Mouse (Mus musculus): ENCODE results near the gene Lrrfip2.

DNA sequence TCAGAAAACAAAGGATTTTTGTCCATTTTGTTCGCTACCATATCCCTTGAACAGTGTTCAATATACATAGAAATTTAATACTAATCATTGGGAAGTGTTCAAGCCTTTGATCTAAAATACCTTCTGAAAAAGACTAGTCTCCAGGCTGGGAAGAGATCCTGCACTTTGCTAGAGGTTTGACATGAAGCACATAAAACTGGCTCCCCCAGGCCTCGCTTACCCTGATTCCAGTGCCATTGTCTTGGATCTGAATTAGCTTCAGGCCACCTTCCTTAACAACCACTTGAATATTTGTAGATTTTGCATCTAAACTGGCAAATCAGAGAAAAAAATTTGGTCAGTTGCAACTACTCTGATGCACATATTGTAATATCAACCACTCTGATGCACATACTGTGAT, 150.6 kb downstream of the Lrrfip2 start:
- TF ChIP-seq GATA1 (IDR thresholded peaks at IDR 0.05; ENCODE audit: borderline replicate concordance, low read length), result no peak
- no peak for TF ChIP-seq FLI1 (IDR thresholded peaks at IDR 0.05; ENCODE audit: low read length)
